Mouse (Mus musculus): ENCODE measurements at regions not wholly inside any gene's neighbourhood (a gene's known extent, or its start where the extent isn't known, plus 50 kb on each side); places are given as distances from the start of the nearest gene placed in this dataset.
"Not testable (repeated sequence)": the region's sequence is repeated elsewhere in the genome, so short reads cannot be mapped to it uniquely, and the experiment has no call there.

- H3K4me3 ChIP-seq (ENCODE audit: low read depth, low read length) = no peak overlapping the region
- no peaks in the 10 kb centered on the region for H3K27me3 ChIP-seq (ENCODE audit: control insufficient read depth, insufficient read depth, low read depth, low read length)
- H3K9ac ChIP-seq (ENCODE audit: low read depth, low read length) = no peak overlapping the region
- no peaks in the 10 kb centered on the region for H3K36me3 ChIP-seq (ENCODE audit: control insufficient read depth, insufficient read depth, low read length)
- H3K9me3 ChIP-seq (replicated peaks; ENCODE audit: control insufficient read depth, low read length, poor library complexity, severe bottlenecking) = no peaks in the 10 kb centered on the region
- WGBS = 76% methylated on average over 1 of the region's 1 CpGs
- H3K4me2 ChIP-seq (ENCODE audit: low read length) = no peak overlapping the region
- ATAC-seq = no peak
- peaks cover 10% of the 10 kb centered on the region for H3K4me1 ChIP-seq (ENCODE audit: control insufficient read depth, insufficient read depth, low read length)
- H3K27ac ChIP-seq (ENCODE audit: low read length) = no peak overlapping the region
Measured at GRCm38 (mm10) chr2:166516261-166516660, 197.4 kb downstream of the Prex1 start.

GRCm38 (mm10) chr2:166514664-166515063 lies 199.0 kb downstream of the Prex1 start:
- no peak overlapping the region for H3K4me3 ChIP-seq (ENCODE audit: low read depth, low read length)
- no peak overlapping the region for H3K27ac ChIP-seq (ENCODE audit: low read length)
- no peaks in the 10 kb centered on the region for H3K9me3 ChIP-seq (replicated peaks; ENCODE audit: control insufficient read depth, low read length, poor library complexity, severe bottlenecking)
- ATAC-seq = no peak
- no peaks in the 10 kb centered on the region for H3K36me3 ChIP-seq (ENCODE audit: control insufficient read depth, insufficient read depth, low read length)
- H3K9ac ChIP-seq (ENCODE audit: low read depth, low read length) = no peak overlapping the region
- H3K4me1 ChIP-seq (ENCODE audit: control insufficient read depth, insufficient read depth, low read length) = peaks cover 9% of the 10 kb centered on the region
- no peaks in the 10 kb centered on the region for H3K27me3 ChIP-seq (ENCODE audit: control insufficient read depth, insufficient read depth, low read depth, low read length)
- H3K4me2 ChIP-seq (ENCODE audit: low read length) = no peak overlapping the region
- WGBS = 70% methylated on average over 8 of the region's 8 CpGs

- Histone ChIP-seq H3K27me3 (ENCODE audit: control insufficient read depth, insufficient read depth, low read depth, low read length) (no peaks in the 10 kb centered on the region), H3K9ac (ENCODE audit: low read depth, low read length) (no peak overlapping the region), H3K9me3 (replicated peaks; ENCODE audit: control insufficient read depth, low read length, poor library complexity, severe bottlenecking) (no peaks in the 10 kb centered on the region), H3K36me3 (ENCODE audit: control insufficient read depth, insufficient read depth, low read length) (no peaks in the 10 kb centered on the region), H3K4me1 (ENCODE audit: control insufficient read depth, insufficient read depth, low read length) (peaks cover 8% of the 10 kb centered on the region), H3K4me3 (ENCODE audit: low read depth, low read length) (no peak overlapping the region), H3K4me2 (ENCODE audit: low read length) (no peak overlapping the region), H3K27ac (ENCODE audit: low read length) (no peak overlapping the region)
- ATAC-seq = no peak
- WGBS = 76% methylated on average over 8 of the region's 8 CpGs
Measured at GRCm38 (mm10) chr2:166512488-166512887, 201.1 kb downstream of the Prex1 start.

GRCm38 (mm10) chr2:166511477-166511876 lies 202.2 kb downstream of the Prex1 start:
- not testable (repeated sequence) for H3K9me3 ChIP-seq (replicated peaks; ENCODE audit: control insufficient read depth, low read length, poor library complexity, severe bottlenecking); H3K4me3 ChIP-seq (ENCODE audit: low read depth, low read length); ATAC-seq; H3K36me3 ChIP-seq (ENCODE audit: control insufficient read depth, insufficient read depth, low read length); H3K27me3 ChIP-seq (ENCODE audit: control insufficient read depth, insufficient read depth, low read depth, low read length); H3K9ac ChIP-seq (ENCODE audit: low read depth, low read length); H3K4me2 ChIP-seq (ENCODE audit: low read length); H3K4me1 ChIP-seq (ENCODE audit: control insufficient read depth, insufficient read depth, low read length); H3K27ac ChIP-seq (ENCODE audit: low read length)
- WGBS = 75% methylated on average over 3 of the region's 3 CpGs

- no peaks in the 10 kb centered on the region for H3K4me1 ChIP-seq (ENCODE audit: control insufficient read depth, insufficient read depth, low read length)
- H3K9ac ChIP-seq (ENCODE audit: low read depth, low read length) = no peak overlapping the region
- ATAC-seq = no peak
- H3K36me3 ChIP-seq (ENCODE audit: control insufficient read depth, insufficient read depth, low read length) = no peaks in the 10 kb centered on the region
- no peak overlapping the region for H3K4me2 ChIP-seq (ENCODE audit: low read length)
- no peaks in the 10 kb centered on the region for H3K9me3 ChIP-seq (replicated peaks; ENCODE audit: control insufficient read depth, low read length, poor library complexity, severe bottlenecking)
- no peak overlapping the region for H3K27ac ChIP-seq (ENCODE audit: low read length)
- H3K4me3 ChIP-seq (ENCODE audit: low read depth, low read length) = no peak overlapping the region
- WGBS = 85% methylated on average over 4 of the region's 4 CpGs
- no peaks in the 10 kb centered on the region for H3K27me3 ChIP-seq (ENCODE audit: control insufficient read depth, insufficient read depth, low read depth, low read length)
Measured at GRCm38 (mm10) chr2:166510776-166511175, 202.9 kb downstream of the Prex1 start.

- Histone ChIP-seq H3K4me3 (ENCODE audit: low read depth, low read length) (no peak overlapping the region), H3K9ac (ENCODE audit: low read depth, low read length) (no peak overlapping the region), H3K27me3 (ENCODE audit: control insufficient read depth, insufficient read depth, low read depth, low read length) (no peaks in the 10 kb centered on the region), H3K27ac (ENCODE audit: low read length) (no peak overlapping the region), H3K4me1 (ENCODE audit: control insufficient read depth, insufficient read depth, low read length) (no peaks in the 10 kb centered on the region; the same call in 1 of the 2 replicates), H3K36me3 (ENCODE audit: control insufficient read depth, insufficient read depth, low read length) (no peaks in the 10 kb centered on the region), H3K4me2 (ENCODE audit: low read length) (no peak overlapping the region), H3K9me3 (replicated peaks; ENCODE audit: control insufficient read depth, low read length, poor library complexity, severe bottlenecking) (no peaks in the 10 kb centered on the region)
- no peak for ATAC-seq
- whole genome bisulfite sequencing = 86% methylated on average over 10 of the region's 10 CpGs
Measured at GRCm38 (mm10) chr2:166509591-166509990, 204.0 kb downstream of the Prex1 start.

- no peak overlapping the region for H3K4me2 ChIP-seq (ENCODE audit: low read length)
- ATAC-seq = no peak
- WGBS = 79% methylated on average over 8 of the region's 8 CpGs
- no peaks in the 10 kb centered on the region for H3K36me3 ChIP-seq (ENCODE audit: control insufficient read depth, insufficient read depth, low read length)
- peaks cover 5% of the 10 kb centered on the region for H3K4me1 ChIP-seq (ENCODE audit: control insufficient read depth, insufficient read depth, low read length)
- no peaks in the 10 kb centered on the region for H3K9me3 ChIP-seq (replicated peaks; ENCODE audit: control insufficient read depth, low read length, poor library complexity, severe bottlenecking)
- no peak overlapping the region for H3K9ac ChIP-seq (ENCODE audit: low read depth, low read length)
- no peak overlapping the region for H3K27ac ChIP-seq (ENCODE audit: low read length)
- H3K27me3 ChIP-seq (ENCODE audit: control insufficient read depth, insufficient read depth, low read depth, low read length) = no peaks in the 10 kb centered on the region
- no peak overlapping the region for H3K4me3 ChIP-seq (ENCODE audit: low read depth, low read length)
Measured at GRCm38 (mm10) chr2:166508656-166509420, 204.8 kb downstream of the Prex1 start.

GRCm38 (mm10) chr2:166505309-166505708 lies 208.3 kb downstream of the Prex1 start:
- Histone ChIP-seq H3K4me2 (ENCODE audit: low read length) (no peak overlapping the region), H3K4me3 (ENCODE audit: low read depth, low read length) (no peak overlapping the region), H3K9ac (ENCODE audit: low read depth, low read length) (no peak overlapping the region), H3K36me3 (ENCODE audit: control insufficient read depth, insufficient read depth, low read length) (no peaks in the 10 kb centered on the region), H3K9me3 (replicated peaks; ENCODE audit: control insufficient read depth, low read length, poor library complexity, severe bottlenecking) (no peaks in the 10 kb centered on the region), H3K27ac (ENCODE audit: low read length) (no peak overlapping the region), H3K4me1 (ENCODE audit: control insufficient read depth, insufficient read depth, low read length) (peaks cover 8% of the 10 kb centered on the region), H3K27me3 (ENCODE audit: control insufficient read depth, insufficient read depth, low read depth, low read length) (no peaks in the 10 kb centered on the region)
- WGBS = 57% methylated on average over 9 of the region's 9 CpGs
- ATAC-seq = no peak

GRCm38 (mm10) chr2:166503666-166504065 lies 210.0 kb downstream of the Prex1 start:
- no peak overlapping the region for H3K4me2 ChIP-seq (ENCODE audit: low read length)
- H3K27ac ChIP-seq (ENCODE audit: low read length) = no peak overlapping the region
- no peaks in the 10 kb centered on the region for H3K9me3 ChIP-seq (replicated peaks; ENCODE audit: control insufficient read depth, low read length, poor library complexity, severe bottlenecking)
- no peak for ATAC-seq
- no peak overlapping the region for H3K4me3 ChIP-seq (ENCODE audit: low read depth, low read length)
- no peak overlapping the region for H3K9ac ChIP-seq (ENCODE audit: low read depth, low read length)
- H3K27me3 ChIP-seq (ENCODE audit: control insufficient read depth, insufficient read depth, low read depth, low read length) = no peaks in the 10 kb centered on the region
- H3K36me3 ChIP-seq (ENCODE audit: control insufficient read depth, insufficient read depth, low read length) = no peaks in the 10 kb centered on the region
- WGBS = 36% methylated on average over 6 of the region's 6 CpGs
- H3K4me1 ChIP-seq (ENCODE audit: control insufficient read depth, insufficient read depth, low read length) = peaks cover 8% of the 10 kb centered on the region

Measured in midbrain, embryonic 16.5 days (tissue).